22 mouse cellular contexts compared by ENCODE assay signal in the genomic region with DNA sequence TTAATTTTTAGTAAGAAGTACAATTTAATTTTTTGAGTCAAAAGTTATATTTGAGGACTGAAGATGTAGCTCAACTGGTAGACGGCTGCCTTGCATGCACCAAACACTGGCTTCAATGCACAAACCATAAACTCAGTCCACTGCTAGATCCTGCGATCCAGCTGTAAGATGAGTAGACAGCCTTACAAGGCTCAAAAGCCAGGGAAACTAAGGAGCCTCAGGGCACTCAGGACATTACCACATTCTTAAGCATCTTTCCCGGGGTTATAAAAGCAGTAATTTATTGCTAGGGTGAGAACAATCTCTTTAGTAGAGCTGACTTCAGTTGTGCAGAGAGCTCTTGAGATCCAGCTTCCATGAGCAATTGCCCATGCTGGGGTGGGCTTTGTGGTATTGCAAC. TPM values are rescaled to one million over a fixed set of nuclear protein-coding genes. Genes with fewer than 3 reads are reported as not detected.
"Had no signal": no experiment of that assay in that cellular context is flagged by ENCODE, and none has a peak within 500 bp of the region (broad histone marks: within the 10 kb centered on the region; RNA-seq: fewer than 3 reads in every experiment).

No protein-coding gene starts in this region.

- H3K9ac ChIP-seq: lung, embryonic 14.5 days; midbrain, embryonic 12.5 days; neural tube, embryonic 13.5 days; neural tube, embryonic 15.5 days had no signal

- H3K27me3 ChIP-seq: megakaryocyte, embryonic 14.5 days; midbrain, embryonic 12.5 days; neural tube, embryonic 13.5 days; neural tube, embryonic 15.5 days had no signal

- H3K36me3 ChIP-seq: midbrain, embryonic 10.5 days; midbrain, embryonic 12.5 days; neural tube, embryonic 13.5 days; neural tube, embryonic 15.5 days had no signal

- H3K4me3 ChIP-seq: megakaryocyte, embryonic 14.5 days; midbrain, embryonic 10.5 days; midbrain, embryonic 12.5 days; myocyte; neural tube, embryonic 13.5 days; neural tube, embryonic 15.5 days had no signal

- H3K9me3 ChIP-seq: midbrain, embryonic 10.5 days; midbrain, embryonic 12.5 days; neural tube, embryonic 13.5 days; neural tube, embryonic 15.5 days had no signal

- H3K4me2 ChIP-seq: lung, embryonic 14.5 days; midbrain, embryonic 12.5 days; neural tube, embryonic 13.5 days; neural tube, embryonic 15.5 days had no signal

- H3K4me1 ChIP-seq: megakaryocyte, embryonic 14.5 days; midbrain, embryonic 10.5 days; midbrain, embryonic 12.5 days; neural tube, embryonic 15.5 days had no signal

- ATAC-seq: midbrain, embryonic 16.5 days had no signal

- H3K27ac ChIP-seq: macrophage; midbrain, embryonic 10.5 days; midbrain, embryonic 12.5 days; neural tube, embryonic 13.5 days; neural tube, embryonic 15.5 days had no signal

- DNase-seq: lung, adult 18-20 months; lung, embryonic 14.5 days; lung, postnatal 10 days; lung, postnatal 36 days; midbrain, embryonic 14.5 days; retina, postnatal 1 day; right cerebral cortex, adult 18-20 months; right cerebral cortex, postnatal 25 days; right cerebral cortex, postnatal 4 days; spleen, adult 18-20 months; thymus, adult 18-20 months; thymus, postnatal 14 days; thymus, postnatal 36 days had no signal

RNA-seq across cellular contexts. Expression of gene Pld5, which starts 35.1 kb away (rescaled TPM):
- polyA plus RNA-seq: macrophage; myocyte; thymus, postnatal 0 days had no signal
